16 mouse cellular contexts compared by ENCODE assay signal in the genomic region with DNA sequence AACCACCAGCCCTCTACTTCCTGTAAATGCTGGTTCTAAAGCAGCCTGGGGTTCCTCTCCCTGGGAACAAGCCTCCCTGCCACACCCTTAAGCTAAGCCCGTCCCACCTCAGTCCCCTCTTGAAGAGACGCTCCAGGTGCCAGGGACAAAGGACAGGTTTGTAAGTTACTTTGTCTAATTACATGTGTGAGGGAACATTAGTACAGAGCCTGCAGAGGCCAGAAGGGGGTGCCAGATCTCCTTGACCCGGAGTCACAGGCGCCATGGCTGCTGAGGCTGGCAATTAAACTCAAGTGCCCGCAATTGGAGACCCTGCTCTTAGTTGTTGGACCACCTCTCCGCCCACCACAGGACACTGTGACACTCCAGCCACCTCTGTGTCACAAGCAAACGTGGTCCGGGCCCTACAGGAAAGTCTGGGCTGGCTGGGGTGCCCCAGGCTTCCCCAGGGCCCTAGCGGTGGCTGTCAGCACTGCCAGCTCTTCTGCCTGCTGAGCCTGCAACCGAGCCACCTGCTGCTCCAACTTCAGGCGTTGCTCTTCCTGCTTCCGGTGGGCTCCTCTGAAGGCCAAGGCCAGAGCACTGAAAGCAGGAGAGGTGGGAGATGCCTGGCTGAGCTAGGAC. TPM values are rescaled to one million over a fixed set of nuclear protein-coding genes. Genes with fewer than 3 reads are reported as not detected.
DNase-seq lines count a peak whose midpoint lies in the region; ATAC-seq and TF ChIP-seq lines count a peak whose summit lies in the region.
"Had no signal": no experiment of that assay in that cellular context is flagged by ENCODE, and none has a peak within 500 bp of the region (broad histone marks: within the 10 kb centered on the region; RNA-seq: fewer than 3 reads in every experiment).

No protein-coding gene starts in this region.

- no peaks in the 10 kb centered on the region for H3K9me3 ChIP-seq in kidney, embryonic 16.5 days (ENCODE audit: low read length)
- H3K9me3 ChIP-seq in neural tube, embryonic 15.5 days (replicated peaks) = no peaks in the 10 kb centered on the region
- H3K9me3 ChIP-seq: embryonic facial prominence, embryonic 13.5 days; hindbrain, embryonic 12.5 days had no signal

- TF ChIP-seq POLR2A in kidney, adult 2 months (IDR thresholded peaks at IDR 0.05; ENCODE audit: low read depth, low read length) = no peak

- H3K27me3 ChIP-seq in kidney, adult 2 months (replicated peaks; ENCODE audit: control insufficient read depth, insufficient read depth, low read length) = no peaks in the 10 kb centered on the region
- no peaks in the 10 kb centered on the region for H3K27me3 ChIP-seq in kidney, embryonic 16.5 days (ENCODE audit: insufficient read depth, low read length)
- H3K27me3 ChIP-seq in neural tube, embryonic 15.5 days (replicated peaks) = no peaks in the 10 kb centered on the region
- H3K27me3 ChIP-seq: embryonic facial prominence, embryonic 13.5 days; hindbrain, embryonic 12.5 days had no signal

- DNase-seq in adrenal gland, postnatal 10 days = peak; percentile 14
- no peak for DNase-seq in adrenal gland, postnatal 25 days
- DNase-seq in kidney, adult 2 months = peak; percentile 30
- DNase-seq in 416B (ENCODE audit: low read depth) = peak; percentile 71
- DNase-seq in WW6 (ENCODE audit: low read depth, low spot score) = peak; percentile 76
- no peak for DNase-seq in cerebellum, adult 11-12 months
- DNase-seq: cerebellum, adult 18-20 months; liver; lung, postnatal 14 days had no signal

- no peak overlapping the region for H3K27ac ChIP-seq in kidney, adult 2 months (ENCODE audit: insufficient read depth, low read depth, low read length)
- no peak overlapping the region for H3K27ac ChIP-seq in kidney, embryonic 16.5 days (ENCODE audit: low read length)
- H3K27ac ChIP-seq in neural tube, embryonic 15.5 days (replicated peaks) = no peak overlapping the region
- H3K27ac ChIP-seq: embryonic facial prominence, embryonic 13.5 days; hindbrain, embryonic 12.5 days had no signal

- 89% methylated on average over 12 of the region's 12 CpGs for WGBS in kidney, adult 2 months
- WGBS in kidney, embryonic 16.5 days = 69% methylated on average over 12 of the region's 12 CpGs
- WGBS in neural tube, embryonic 15.5 days = 71% methylated on average over 12 of the region's 12 CpGs

- no peak for ATAC-seq in kidney, embryonic 16.5 days (ENCODE audit: low FRiP score, low TSS enrichment)
- no peak for ATAC-seq in neural tube, embryonic 15.5 days (ENCODE audit: low FRiP score)

- no peak overlapping the region for H3K4me2 ChIP-seq in kidney, embryonic 16.5 days (replicated peaks; ENCODE audit: low read depth, low read length)
- H3K4me2 ChIP-seq in neural tube, embryonic 15.5 days = no peak overlapping the region
- H3K4me2 ChIP-seq: embryonic facial prominence, embryonic 13.5 days; hindbrain, embryonic 12.5 days; midbrain, embryonic 11.5 days had no signal

- H3K36me3 ChIP-seq in kidney, adult 2 months (ENCODE audit: control insufficient read depth, insufficient read depth, low read length) = no peaks in the 10 kb centered on the region
- H3K36me3 ChIP-seq in kidney, embryonic 16.5 days (ENCODE audit: insufficient read depth, low read length) = 0 out of 2 replicates have a peak, but pooled peaks cover 4% of the 10 kb centered on the region
- H3K36me3 ChIP-seq in neural tube, embryonic 15.5 days = no peaks in the 10 kb centered on the region
- H3K36me3 ChIP-seq: embryonic facial prominence, embryonic 13.5 days; hindbrain, embryonic 12.5 days had no signal

- no peak overlapping the region for H3K4me3 ChIP-seq in kidney, adult 2 months (ENCODE audit: insufficient read depth, low read depth, low read length)
- H3K4me3 ChIP-seq in kidney, embryonic 16.5 days (ENCODE audit: low read length) = no peak overlapping the region
- no peak overlapping the region for H3K4me3 ChIP-seq in neural tube, embryonic 15.5 days (replicated peaks)
- H3K4me3 ChIP-seq: embryonic facial prominence, embryonic 13.5 days; hindbrain, embryonic 12.5 days; myocyte had no signal

- H3K4me1 ChIP-seq in kidney, adult 2 months (ENCODE audit: control insufficient read depth, insufficient read depth, low read length) = peaks cover 17% of the 10 kb centered on the region
- peaks cover 17% of the 10 kb centered on the region for H3K4me1 ChIP-seq in kidney, embryonic 16.5 days (ENCODE audit: insufficient read depth, low read length)
- peaks cover 19% of the 10 kb centered on the region for H3K4me1 ChIP-seq in neural tube, embryonic 15.5 days

- TF ChIP-seq CTCF in kidney, adult 2 months (conservative IDR thresholded peaks at IDR 0.05; ENCODE audit: insufficient read depth, insufficient read length, low read depth, low read length) = peak; percentile 29; the same call in 1 of the 2 replicates

- no peak overlapping the region for H3K9ac ChIP-seq in kidney, embryonic 16.5 days (replicated peaks; ENCODE audit: low read length)
- H3K9ac ChIP-seq in neural tube, embryonic 15.5 days (replicated peaks) = no peak overlapping the region
- H3K9ac ChIP-seq: embryonic facial prominence, embryonic 13.5 days; hindbrain, embryonic 12.5 days had no signal

RNA-seq across cellular contexts. Expression of gene Nr2f6, which starts 3.6 kb away (rescaled TPM):
- 10 to 100 TPM; 70.5 to 80.8 TPM for total RNA-seq in adrenal gland, postnatal 10 days (2021)
- total RNA-seq in adrenal gland, postnatal 25 days (2021) = 64.5 and 75.8 TPM in 2 replicates
- polyA plus RNA-seq in kidney, adult 2 months (2012; rRNA removed) = 177 and 264 TPM in 2 replicates
- 65.4 and 82.9 TPM in 2 replicates for polyA plus RNA-seq in kidney, embryonic 16.5 days (2015; fragmentation: Nextera tagmentation; extraction: Ambion mirVana)
- 28.6 and 34.9 TPM in 2 replicates for polyA plus RNA-seq in neural tube, embryonic 15.5 days (2015; fragmentation: Nextera tagmentation; extraction: Ambion mirVana)

RNA-seq across cellular contexts. Expression of gene Ushbp1, which starts 10.3 kb away (rescaled TPM):
- total RNA-seq in adrenal gland, postnatal 10 days (2021) = 10 to 100 TPM; 28.6 to 43.1 TPM
- total RNA-seq in adrenal gland, postnatal 25 days (2021) = 20.6 and 25.8 TPM in 2 replicates
- polyA plus RNA-seq in kidney, adult 2 months (2012; rRNA removed) = 38.5 and 43.4 TPM in 2 replicates
- 29.8 and 31.2 TPM in 2 replicates for polyA plus RNA-seq in kidney, embryonic 16.5 days (2015; fragmentation: Nextera tagmentation; extraction: Ambion mirVana)
- 7.0 and 9.8 TPM in 2 replicates for polyA plus RNA-seq in neural tube, embryonic 15.5 days (2015; fragmentation: Nextera tagmentation; extraction: Ambion mirVana)
- total RNA-seq: common myeloid progenitor, adult 5-6 weeks had no signal

RNA-seq across cellular contexts. Expression of gene Babam1, which starts 11.3 kb away (rescaled TPM):
- total RNA-seq in adrenal gland, postnatal 10 days (2021) = 10 to 100 TPM; 85.4 to 97.4 TPM
- 105 and 116 TPM in 2 replicates for total RNA-seq in adrenal gland, postnatal 25 days (2021)
- 153 and 162 TPM in 2 replicates for polyA plus RNA-seq in kidney, adult 2 months (2012; rRNA removed)
- polyA plus RNA-seq in kidney, embryonic 16.5 days (2015; fragmentation: Nextera tagmentation; extraction: Ambion mirVana) = 116 and 120 TPM in 2 replicates
- polyA plus RNA-seq in neural tube, embryonic 15.5 days (2015; fragmentation: Nextera tagmentation; extraction: Ambion mirVana) = 96.0 and 96.1 TPM in 2 replicates

RNA-seq across cellular contexts. Expression of gene Ocel1, which starts 14.2 kb away (rescaled TPM):
- 10 to 100 TPM; 15.7 to 19.9 TPM for total RNA-seq in adrenal gland, postnatal 10 days (2021)
- total RNA-seq in adrenal gland, postnatal 25 days (2021) = 18.7 and 20.7 TPM in 2 replicates
- 12.5 and 14.2 TPM in 2 replicates for polyA plus RNA-seq in kidney, adult 2 months (2012; rRNA removed)
- 6.1 TPM in 2 replicates for polyA plus RNA-seq in kidney, embryonic 16.5 days (2015; fragmentation: Nextera tagmentation; extraction: Ambion mirVana)
- 5.6 and 9.2 TPM in 2 replicates for polyA plus RNA-seq in neural tube, embryonic 15.5 days (2015; fragmentation: Nextera tagmentation; extraction: Ambion mirVana)

RNA-seq across cellular contexts. Expression of gene Use1, which starts 18.7 kb away (rescaled TPM):
- 100 to 1,000 TPM; 170 to 185 TPM for total RNA-seq in adrenal gland, postnatal 10 days (2021)
- 168 and 199 TPM in 2 replicates for total RNA-seq in adrenal gland, postnatal 25 days (2021)
- polyA plus RNA-seq in kidney, adult 2 months (2012; rRNA removed) = 111 and 127 TPM in 2 replicates
- polyA plus RNA-seq in kidney, embryonic 16.5 days (2015; fragmentation: Nextera tagmentation; extraction: Ambion mirVana) = 109 and 111 TPM in 2 replicates
- 121 and 122 TPM in 2 replicates for polyA plus RNA-seq in neural tube, embryonic 15.5 days (2015; fragmentation: Nextera tagmentation; extraction: Ambion mirVana)

Comparison
In these comparisons a context has a peak if more than half of its experiments do, and no peak if none do; other contexts are left out.
1. DNase-seq: peak in adrenal gland, postnatal 10 days (single experiment), kidney, adult 2 months (single experiment), 416B (single experiment) and WW6 (single experiment); none in adrenal gland, postnatal 25 days (single experiment) and cerebellum, adult 11-12 months (single experiment).